Mouse (Mus musculus): ENCODE results near the gene Cdk2ap2.
"Not testable (repeated sequence)": the region's sequence is repeated elsewhere in the genome, so short reads cannot be mapped to it uniquely, and the experiment has no call there.

Gene Cdk2ap2

DNA sequence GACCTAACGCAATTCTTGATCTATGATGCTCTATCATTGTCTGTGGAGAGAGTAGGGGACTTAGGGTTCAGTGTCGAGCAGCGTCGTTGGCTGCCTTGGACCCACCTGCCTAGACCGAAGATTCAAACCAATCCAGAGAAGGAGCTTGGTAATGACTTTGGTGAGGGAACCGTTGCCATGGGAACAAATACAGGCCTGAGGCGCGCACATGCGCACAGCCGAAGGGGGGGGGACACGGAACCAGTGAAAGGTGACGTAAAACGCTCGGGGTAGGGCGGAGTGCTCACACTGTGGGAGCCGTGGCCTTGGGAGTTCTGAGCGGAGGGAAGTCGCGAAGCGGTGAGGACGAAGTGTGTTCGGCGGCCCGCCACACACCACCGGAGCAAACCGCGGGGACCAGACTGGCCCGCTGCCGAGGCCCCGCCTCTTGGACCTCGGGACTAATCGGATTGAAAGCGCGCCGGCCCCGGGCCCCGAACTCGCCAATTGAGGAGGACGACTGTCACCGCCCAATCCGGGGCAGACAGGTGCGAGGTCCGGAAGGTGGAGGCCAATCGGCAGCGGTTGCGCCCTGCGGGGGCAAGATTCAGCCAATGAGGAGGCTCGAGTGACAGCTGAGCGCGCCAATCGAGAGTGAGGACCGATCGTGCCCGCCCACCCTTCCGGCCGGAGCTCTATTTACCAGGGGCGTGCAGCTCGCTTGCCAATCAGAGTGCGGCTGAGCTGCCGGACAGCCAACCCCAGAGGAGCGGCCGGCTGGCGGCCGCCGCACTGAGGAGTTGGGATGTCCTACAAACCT lies at the start of gene Cdk2ap2:
Gene Cdk2ap2, plus strand, starts transcription at position 541 of the 799 bp plus-strand sequence.
- peak; percentile 99 for DNase-seq

DNA sequence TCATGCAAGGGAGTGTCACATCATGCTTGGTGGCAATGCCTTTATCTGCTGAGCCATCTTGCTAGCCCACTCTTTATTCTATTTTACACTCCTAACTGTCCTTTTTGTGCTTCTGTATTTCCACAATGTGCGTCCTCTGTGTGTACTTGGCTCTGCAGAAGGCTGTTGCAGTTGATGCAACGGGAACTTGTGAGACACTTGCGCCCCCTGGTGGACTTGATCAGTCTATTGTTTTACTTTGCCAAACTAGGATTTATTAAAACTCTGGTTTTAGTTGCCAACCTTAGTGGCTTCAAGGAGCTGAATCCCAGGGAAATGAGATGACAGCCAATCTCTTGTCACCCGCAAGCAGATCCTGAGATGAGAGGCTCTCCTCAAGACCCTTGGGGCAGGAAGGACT lies 49.1 kb upstream of the Cdk2ap2 start:
- peak; percentile 93 for DNase-seq

DNA sequence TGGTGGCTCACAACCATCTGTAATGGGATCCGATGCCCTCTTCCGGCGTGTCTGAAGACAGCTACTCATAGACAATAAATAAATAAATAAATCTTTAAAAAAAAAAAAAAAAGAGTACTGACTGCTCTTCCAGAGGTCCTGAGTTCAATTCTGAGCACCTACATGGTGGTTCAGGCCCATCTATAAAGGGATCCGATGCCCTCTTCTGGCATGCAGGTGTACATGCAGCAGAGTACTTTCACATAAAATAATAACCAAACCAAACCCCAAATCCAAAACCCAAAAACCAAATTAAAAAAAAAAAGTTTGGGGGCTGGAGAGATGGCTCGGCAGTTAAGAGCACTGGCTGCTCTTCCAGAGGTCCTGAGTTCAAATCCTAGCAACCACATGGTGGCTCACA lies 47.9 kb upstream of the Cdk2ap2 start:
- DNase-seq, result not testable (repeated sequence)

DNA sequence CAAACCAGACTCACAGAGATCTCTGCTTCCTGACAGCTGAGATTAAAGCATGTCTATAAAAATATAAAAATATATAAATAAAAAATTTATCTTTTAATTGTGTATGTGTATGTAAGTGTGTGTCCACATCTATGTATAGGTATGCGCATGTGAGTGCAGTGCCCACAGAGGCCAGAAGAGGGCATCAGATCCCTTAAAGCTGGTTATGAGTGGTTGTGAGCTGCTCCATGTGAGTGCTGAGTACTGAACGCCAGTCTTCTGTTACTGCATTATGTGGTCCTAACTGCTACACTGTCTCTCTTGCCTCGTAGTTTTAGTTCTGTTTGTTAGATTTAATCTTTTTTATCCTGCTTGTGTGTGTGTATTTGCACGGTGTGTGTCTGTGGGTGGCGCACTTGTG lies 46.0 kb upstream of the Cdk2ap2 start:
- no peak for DNase-seq

DNA sequence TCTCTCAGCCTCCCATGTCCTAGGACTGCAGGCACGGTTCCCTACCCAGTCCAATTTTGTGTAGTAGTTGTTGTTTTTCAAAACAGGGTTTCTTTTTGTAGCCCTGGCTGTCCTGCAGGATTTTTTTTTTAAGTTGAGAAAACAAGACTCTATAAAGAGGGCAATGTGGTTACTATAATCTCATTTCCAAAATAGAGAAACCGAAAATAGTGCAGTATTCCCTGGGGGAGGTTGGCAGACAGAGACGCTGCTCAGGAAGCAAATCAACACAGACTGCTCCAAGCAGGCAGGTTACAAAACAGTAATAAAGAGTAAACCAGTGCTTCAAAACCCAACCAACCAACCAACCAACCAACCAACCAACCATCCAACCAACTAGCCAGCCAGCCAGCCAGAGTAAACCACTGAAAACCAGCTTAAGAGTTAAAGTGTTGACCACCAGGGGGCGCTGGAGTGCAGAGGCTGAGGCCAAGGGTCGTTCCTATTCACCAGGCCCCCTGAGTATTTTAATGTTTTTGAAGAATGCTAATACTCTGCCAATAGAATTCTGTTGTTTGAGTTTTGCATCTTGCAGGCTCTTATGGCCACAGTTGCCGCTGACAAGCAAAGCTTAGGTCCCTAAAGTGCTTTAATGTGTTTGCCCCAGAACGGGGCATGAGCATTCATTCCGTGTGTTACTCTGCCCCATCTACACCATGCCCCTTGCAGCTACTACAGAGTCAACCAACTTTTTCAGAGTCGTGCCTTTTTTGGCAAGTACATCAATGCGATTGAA lies 45.1 kb upstream of the Cdk2ap2 start:
- DNase-seq, result peak; percentile 86

DNA sequence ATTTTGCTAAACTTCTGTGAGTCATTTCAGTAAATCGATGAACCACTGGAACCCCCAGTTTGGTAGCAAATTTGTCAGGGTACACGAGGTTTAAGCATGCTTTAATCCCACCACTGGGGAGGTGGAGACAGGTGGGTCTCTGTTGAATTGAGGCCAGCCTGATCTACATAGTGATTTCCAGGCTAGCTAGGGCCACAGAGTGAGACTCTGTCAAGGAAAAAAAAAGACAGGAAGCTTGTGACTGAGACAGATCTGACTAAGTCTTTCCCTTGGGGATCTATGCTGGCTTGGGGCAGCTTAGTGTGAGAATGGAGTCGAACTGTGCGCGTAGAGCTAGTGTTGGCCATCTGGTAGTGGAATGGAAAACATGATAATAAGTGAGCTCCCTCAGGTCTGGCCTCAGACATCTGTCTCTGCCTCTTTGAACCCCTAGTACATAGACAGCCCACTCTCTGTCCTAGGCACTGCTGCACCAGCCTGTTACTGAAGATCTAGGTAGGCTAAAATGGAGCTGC lies 44.4 kb upstream of the Cdk2ap2 start:
- no peak for DNase-seq

DNA sequence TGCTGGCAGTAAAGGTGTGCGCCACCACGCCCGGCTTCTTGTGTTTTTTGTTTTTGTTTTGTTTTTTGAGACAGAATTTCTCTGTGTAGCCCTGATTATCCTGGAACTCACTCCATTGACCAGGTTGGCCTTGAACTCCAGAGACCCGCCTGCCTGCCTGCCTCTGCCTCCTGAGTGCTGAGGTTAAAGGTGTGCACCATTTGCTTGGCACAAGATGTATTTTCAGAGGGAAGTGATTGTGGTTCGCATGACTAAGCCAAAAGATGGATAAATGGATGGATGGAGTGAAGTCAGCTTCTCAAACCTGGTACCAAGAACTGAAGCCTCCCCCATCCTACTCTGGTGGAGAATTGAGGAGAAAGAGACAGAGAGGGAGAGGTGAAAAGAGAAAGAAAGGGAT lies 42.4 kb upstream of the Cdk2ap2 start:
- no peak for DNase-seq

DNA sequence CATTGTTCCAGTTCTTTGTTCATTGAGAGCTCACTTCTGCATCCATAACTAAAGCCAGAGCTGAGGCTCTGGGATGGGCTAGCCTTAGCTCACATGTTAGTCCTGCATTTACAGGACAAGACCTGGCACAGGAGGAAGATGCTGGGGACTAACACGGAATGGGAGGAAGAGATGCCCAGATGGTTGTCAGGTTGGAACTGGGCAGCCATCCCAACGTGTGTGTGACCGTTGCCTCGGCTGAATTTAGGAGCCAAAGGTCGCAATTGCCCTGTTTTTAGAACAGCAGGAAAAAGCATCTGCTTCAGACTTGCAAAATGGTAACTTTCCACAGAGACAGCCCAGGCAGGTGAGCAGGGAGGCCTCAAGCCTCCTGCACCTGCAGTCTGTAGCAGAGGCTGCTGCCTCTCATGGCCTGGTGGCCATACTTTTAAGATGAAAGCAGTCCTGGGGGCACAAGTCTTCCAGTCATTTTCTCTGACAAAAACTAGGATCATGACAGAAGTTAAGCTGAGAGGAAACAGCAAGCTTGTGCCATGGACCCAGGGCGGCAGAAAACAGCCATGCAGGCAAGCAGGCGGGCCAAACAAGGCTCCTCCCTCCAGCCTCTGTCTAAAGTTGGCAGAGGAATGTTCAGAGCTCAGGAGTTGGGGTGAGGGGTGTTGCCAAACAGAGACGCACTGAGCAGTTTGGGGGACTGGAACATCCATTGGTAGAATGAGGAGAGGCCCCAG lies 41.6 kb upstream of the Cdk2ap2 start:
- no peak for DNase-seq

DNA sequence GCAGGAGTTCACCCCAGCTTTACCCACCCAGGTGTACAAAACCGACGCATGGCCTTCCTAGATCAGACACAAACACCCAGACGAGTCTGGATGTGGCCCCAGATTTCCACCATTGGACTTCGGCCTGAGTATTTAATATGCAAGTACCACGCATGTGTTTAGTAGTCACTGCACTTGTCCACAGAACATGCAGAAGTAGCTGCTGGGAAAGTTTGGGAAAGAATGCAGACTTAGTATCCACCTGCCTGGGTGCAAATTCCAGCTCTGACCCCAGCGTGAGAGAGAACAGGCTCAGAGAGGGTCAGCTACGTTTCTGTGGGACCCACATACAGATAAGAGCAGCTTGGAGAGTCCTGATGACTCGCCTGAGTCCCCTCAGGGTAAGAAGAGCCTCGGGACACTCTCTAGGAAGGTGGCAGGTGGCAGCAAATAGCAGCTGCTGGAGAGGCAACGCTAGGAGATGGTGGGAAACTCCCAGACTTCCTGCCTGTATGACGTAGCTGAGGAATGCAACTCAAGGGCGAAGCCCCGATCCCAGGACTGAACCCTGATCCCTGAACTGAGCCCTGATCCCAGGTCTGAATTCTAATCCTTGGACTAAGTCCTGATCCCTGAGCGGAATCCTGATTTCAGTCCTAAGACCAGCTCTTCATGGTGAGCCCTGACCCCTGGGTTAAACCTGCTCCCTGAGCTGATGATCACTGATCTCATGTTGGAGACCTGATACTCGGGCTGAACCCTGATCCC lies 40.9 kb upstream of the Cdk2ap2 start:
- DNase-seq, result no peak

DNA sequence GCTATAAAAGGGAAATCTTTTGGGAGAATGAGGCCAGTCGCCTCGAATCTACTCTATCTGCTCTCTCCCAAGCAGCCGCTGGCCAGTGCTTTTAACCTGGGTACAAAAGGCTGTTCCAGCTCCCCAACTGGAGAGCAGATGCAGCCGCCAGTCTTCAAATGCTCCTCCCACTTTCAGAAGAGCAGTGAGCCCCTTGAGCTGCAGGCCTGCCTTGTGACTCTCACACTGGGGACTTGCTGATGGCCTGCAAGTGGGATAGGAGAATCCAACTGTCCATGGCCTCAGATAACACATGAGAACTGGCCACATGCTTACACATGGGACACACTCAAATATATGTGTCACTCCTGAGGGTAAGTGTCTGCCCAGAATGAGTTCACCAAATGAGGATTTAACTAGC lies 40.3 kb upstream of the Cdk2ap2 start:
- DNase-seq, result no peak

DNA sequence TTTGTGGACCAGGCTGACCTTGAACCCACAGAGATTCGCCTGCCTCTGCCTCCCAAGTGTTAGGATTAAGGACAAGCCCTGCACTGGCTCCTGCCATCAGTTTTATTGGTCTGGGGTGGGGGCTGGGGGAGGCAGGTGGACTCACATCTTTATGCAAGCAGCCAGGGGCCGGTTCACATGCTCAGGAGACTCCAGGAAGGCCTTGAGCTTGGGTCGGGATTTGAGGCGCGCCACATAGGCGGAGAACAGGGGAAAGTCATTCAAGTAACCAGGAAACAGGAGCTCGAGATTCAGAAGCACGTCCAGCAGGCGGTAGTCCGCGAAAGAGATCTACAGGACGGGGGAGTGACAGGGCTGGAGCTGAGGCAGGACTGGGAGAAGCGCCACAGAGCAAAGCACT lies 39.6 kb upstream of the Cdk2ap2 start:
- DNase-seq, result no peak

DNA sequence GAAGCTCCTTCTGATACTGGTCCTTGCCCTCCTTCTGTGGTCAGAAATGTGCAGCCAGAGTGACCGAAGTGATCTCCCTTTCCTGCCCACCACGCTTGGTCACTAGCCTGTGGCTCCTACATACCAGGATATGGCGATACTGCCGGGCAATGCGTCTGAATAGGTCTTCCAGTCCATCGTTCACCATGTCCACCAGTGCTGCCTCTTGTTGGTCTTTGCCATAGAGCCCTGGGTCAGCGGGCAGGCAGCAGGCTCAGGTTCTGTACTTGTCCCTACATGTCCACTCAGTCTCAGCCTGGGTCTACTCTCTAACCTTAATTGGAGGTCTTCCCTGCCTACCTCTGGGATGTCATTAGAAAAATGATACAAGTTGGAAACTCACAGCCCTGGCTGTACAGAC lies 39.0 kb upstream of the Cdk2ap2 start:
- DNase-seq, result no peak

DNA sequence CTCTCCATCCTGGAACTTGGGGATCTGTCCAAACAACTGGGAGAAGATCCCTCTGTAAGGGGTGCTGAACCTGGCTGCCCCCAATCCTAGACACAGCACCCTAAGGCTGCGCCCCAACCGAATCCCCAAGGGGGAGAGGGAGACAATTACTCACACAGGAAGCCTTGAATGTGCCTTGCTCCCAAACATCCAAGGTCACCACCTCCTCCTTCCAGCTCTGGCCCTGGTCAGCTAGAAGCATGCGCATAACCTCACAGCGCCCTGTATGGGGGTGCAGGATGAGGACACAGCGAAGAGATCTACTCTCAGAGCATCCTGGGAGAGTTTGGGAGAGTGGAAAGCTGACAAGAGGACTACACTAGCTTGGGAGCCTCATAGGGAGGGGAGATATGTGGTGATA lies 38.4 kb upstream of the Cdk2ap2 start:
- no peak for DNase-seq

DNA sequence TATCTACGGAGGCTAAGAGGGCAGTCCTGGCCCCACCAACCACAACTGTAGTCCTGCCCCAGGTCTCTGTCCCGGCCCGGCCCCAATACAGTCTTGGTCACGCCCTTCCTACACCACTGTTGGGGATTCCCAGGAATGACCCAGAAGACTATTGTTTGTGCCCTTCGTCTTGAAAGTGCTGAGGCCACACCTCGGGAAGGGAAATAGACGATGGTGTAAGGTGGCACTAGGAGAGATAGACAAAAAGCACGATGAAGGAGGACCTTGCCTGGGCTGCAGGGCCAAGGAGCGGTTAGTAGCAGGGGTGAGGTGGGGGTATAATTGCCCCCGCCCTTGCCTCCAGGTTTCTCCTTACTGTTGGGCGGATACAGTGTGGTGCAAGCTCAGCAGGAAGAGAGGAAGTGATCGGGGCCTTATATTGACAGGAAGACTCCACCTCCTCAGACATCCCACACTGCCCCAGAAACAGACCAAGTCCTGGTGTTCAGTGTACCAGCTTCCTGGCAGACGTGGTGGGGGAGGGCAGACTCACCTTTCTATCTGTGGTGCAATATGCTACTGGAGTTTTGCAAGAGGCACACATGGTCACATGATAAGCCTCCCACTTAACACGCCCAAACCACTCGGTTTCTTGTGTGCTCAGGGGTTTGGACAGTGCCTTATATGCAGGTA lies 37.8 kb upstream of the Cdk2ap2 start, which contains the start of gene Gstp3:
Gene Gstp3, minus strand, starts transcription at position 501 of the 672 bp plus-strand sequence.
- DNase-seq, result peak; percentile 26

DNA sequence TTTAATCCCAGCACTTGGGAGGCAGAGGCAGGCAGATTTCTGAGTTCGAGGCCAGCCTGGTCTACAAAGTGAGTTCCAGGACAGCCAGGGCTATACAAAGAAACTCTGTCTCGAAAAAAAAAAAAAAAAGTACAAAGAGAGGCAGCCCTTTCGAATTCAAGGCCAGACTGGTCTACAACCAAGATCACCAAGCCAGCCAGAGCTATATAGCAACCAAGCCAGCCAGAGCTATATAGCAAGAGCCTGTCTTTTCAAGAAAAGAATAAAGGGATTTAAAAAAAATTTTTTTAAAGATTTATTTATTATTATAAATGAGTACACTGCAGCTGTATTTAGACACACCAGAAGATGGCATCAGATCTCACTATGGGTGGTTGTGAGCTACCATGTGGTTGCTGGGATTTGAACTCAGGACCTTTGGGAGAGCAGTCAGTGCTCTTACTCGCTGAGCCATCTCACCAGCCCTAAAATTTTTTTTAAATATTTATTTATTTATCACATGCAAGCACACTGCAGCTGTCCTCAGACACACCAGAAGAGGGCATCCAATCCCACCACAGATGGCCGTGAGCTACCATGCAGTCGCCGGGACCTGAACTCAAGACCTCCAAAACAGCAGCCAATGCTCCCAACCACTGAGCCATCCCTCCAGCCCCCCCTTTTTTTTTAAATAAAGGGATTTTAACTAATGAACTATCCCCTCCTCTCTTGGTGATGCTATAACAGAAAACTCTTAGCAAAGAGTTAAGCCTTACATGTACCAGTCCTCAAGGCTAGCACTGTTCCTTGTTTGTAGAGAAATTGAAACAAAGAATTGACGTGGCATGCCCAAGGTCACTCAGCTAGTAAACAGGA lies 36.7 kb upstream of the Cdk2ap2 start:
- not testable (repeated sequence) for DNase-seq

DNA sequence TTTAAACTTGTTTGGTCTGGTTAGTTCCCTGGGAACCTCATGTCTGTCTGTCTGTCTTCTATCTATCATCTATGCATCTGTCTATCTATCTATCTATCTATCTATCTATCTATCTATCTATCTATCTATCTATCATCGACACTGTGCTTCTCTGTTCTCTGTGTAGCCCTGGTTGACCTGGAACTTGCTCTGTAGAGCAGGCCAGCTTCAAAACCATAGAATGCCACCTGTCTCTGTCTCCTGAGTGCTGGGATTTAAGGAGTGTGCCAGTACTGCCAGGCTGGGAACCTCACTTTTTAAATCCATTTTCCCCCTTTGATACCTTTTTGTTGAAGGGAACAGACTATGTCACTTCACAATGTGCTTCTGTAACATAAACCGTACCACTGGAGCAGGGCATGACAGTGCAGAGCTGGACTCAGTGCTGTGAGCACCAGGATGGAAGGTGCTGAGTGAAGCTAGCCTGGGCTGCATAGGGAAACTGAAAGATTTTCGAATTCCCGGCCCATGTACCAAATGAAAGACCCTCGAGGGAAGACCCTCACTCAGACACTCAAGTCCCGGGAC lies 36.0 kb upstream of the Cdk2ap2 start:
- no peak for DNase-seq

DNA sequence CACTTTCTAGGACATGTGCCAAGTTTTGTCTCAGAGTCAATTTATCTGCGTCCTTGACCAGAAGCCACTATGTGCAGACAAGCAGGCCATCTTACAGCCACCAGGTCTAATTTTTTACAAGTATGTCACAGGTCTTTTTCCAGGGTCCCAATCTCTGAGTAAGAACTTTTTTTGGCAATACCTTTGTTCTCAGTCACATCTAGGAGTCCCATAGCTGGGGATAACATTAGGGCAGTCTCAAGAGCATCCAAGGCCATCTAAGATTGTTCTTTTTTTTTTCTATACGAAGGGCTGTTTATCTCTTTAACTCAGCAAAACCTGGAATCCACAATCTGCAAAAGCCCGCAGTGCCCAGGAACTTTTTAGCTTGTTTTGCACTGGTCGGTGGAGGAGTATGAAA lies 33.6 kb upstream of the Cdk2ap2 start:
- not testable (repeated sequence) for DNase-seq

DNA sequence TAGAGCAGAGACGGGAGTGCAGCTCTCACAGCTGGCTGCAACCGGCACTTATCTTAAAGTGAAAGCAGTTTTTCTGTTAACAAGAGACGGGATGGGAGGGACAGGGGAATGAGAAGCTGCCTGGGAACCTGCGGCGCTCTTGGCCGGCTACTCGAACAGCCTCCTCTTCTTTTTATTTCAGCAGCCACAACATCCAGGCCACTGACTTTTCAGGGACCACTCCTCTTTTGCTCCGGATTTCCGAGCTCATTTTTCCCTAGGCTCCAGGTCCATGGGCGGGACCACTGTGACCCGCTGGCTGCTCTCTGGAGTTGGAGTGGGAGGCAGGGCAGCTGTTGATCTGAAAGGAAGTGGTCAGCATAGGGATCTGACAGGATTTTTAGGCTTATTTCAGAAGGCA lies 32.5 kb upstream of the Cdk2ap2 start:
- DNase-seq, result not testable (repeated sequence)

DNA sequence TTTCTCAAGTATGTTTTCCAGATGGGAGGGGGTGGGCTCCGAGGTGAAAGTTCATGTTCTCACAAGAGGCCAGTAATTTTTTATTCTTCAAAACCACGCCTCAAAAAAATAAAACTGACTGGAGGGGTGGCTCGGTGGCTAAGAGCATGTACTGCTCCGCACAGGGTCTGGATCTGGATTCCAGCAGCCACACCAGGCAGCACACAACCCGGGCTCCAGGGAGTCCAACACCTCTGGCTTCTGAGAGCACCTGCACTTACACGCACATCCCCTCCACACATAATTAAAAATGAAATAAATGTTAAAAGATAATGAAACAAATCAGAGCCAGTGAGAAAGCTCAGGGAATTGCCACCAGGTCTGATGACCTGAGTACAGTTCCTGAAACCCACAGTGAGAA lies 30.7 kb upstream of the Cdk2ap2 start:
- no peak for DNase-seq

DNA sequence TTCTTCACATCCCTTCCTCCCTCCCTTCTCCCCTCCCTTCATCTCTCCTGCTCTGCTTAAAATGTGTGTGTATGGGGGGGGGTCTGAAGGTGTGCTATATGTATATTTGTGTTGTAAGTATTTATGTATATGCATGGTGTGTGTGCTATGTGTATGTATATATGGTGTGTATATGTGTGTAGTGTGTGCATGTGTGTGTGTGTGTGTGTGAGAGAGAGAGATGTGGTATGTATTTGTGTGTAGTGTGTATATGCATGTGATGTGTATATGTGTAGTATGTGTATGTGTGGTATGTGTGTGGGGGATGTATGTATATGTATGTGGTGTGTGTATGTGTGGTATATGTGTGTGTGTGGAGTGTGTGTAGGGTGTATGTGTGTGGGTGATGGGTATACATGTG lies 30.1 kb upstream of the Cdk2ap2 start:
- DNase-seq, result no peak

DNA sequence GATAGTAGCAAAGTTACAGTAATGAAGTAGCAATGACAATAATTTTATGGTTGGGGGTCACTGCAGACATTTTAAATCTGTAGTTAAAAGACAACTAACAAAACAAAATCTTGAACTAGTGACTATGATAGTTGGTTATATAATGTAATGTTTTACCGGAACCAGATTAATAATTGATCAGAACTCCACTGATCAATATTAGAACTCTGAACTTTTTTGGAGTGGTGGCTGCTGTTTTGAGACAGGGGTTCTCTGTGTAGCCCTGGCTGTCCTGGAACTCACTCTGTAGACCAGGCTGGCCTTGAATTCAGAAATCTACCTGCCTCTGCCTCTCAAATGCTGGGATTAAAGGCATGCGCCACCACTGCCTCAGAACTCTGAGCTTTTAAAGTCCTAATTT lies 28.7 kb upstream of the Cdk2ap2 start:
- not testable (repeated sequence) for DNase-seq
